Mouse (Mus musculus) gastrocnemius, postnatal 10 days (tissue): Measurements from ENCODE around the gene Kifap3. TPM values are rescaled to one million over a fixed set of nuclear protein-coding genes. Genes with fewer than 3 reads are reported as not detected.

ENCODE experiments used
- total RNA-seq, 2 experiments: library from RNA; stranded (reverse); gene quantifications; 2 replicates each; pipeline ENCODE4 v1.2.3; 2021

The Kifap3 gene
- total RNA-seq, 2 experiments from 2014 or later = 15.3 to 20.1 TPM

Other genes with a start within 250 kb of the Kifap3 start
- 10 to 100 TPM; 17.5 to 23.0 TPM for gene Mettl11b, start 54.4 kb upstream of the Kifap3 start, total RNA-seq
- gene Scyl3, start 149.5 kb downstream of the Kifap3 start, total RNA-seq = 1 to 10 TPM; 5.7 to 7.9 TPM
- 1 to 10 TPM; 2.0 to 2.4 TPM for gene BC055324, start 215.2 kb downstream of the Kifap3 start, total RNA-seq
- gene Mettl18, start 215.3 kb downstream of the Kifap3 start, total RNA-seq = 1 to 10 TPM; 2.7 to 3.1 TPM